Mouse (Mus musculus) erythroid progenitor cell, adult 5-6 weeks (primary cell): ENCODE results near the gene Ptpn9. TPM values are rescaled to one million over a fixed set of nuclear protein-coding genes. Genes with fewer than 3 reads are reported as not detected.
"Not testable (repeated sequence)": the region's sequence is repeated elsewhere in the genome, so short reads cannot be mapped to it uniquely, and the experiment has no call there.

Experiments used
- ATAC-seq: replicated peaks from 2 replicates; pipeline ENCODE4 v1.8.0; 2016; ENCODE audit warnings: moderate number of reproducible peaks, mild to moderate bottlenecking, moderate TSS enrichment, inconsistent platforms; ENCODE audit not compliant: poor library complexity, low FRiP score, severe bottlenecking
- total RNA-seq, 2 experiments: library from RNA; stranded (forward) in 1 of 2; stranded (reverse) in 1 of 2; fragments of 150-400 nt in 1 of 2; fragments of 186-747, 209-891 nt in 1 of 2; gene quantifications; 2 replicates each; pipeline versions ENCODE4 v1.2.3 to v1.2.4; 2015 to 2017; ENCODE audit warnings: low replicate concordance in 2 of 2

Ptpn9 gene
- total RNA-seq (2015; ENCODE audit: low replicate concordance) (1.4 and 3.8 TPM in 2 replicates), total RNA-seq (2017; ENCODE audit: low replicate concordance) (0.45 and 1.5 TPM in 2 replicates)

- peak; percentile 67 for ATAC-seq
Observed at GRCm38 (mm10) chr9:56994286-56995197, at the start of gene Ptpn9. TSS of gene Ptpn9 (plus strand) at chr9:56994923.

GRCm38 (mm10) chr9:56947481-56947880, 47.2 kb upstream of the Ptpn9 start:
- not testable (repeated sequence) for ATAC-seq

GRCm38 (mm10) chr9:56948699-56949098, 46.0 kb upstream of the Ptpn9 start:
- ATAC-seq = not testable (repeated sequence)

GRCm38 (mm10) chr9:56949767-56950166, 45.0 kb upstream of the Ptpn9 start:
- ATAC-seq = no peak

GRCm38 (mm10) chr9:56950414-56951400, 44.0 kb upstream of the Ptpn9 start, which contains the start of gene Snupn:
TSS of gene Snupn (plus strand) at chr9:56950878.
- ATAC-seq = peak; percentile 100

- no peak for ATAC-seq
Observed at GRCm38 (mm10) chr9:56953562-56953961, 41.2 kb upstream of the Ptpn9 start.

- no peak for ATAC-seq
Observed at GRCm38 (mm10) chr9:56956966-56957675, 37.6 kb upstream of the Ptpn9 start.

- no peak for ATAC-seq
Observed at GRCm38 (mm10) chr9:56958689-56959088, 36.0 kb upstream of the Ptpn9 start.

- ATAC-seq = no peak
Observed at GRCm38 (mm10) chr9:56961591-56961990, 33.1 kb upstream of the Ptpn9 start.

GRCm38 (mm10) chr9:56970158-56970557, 24.6 kb upstream of the Ptpn9 start:
- no peak for ATAC-seq

- ATAC-seq = no peak
Observed at GRCm38 (mm10) chr9:56973960-56974524, 20.7 kb upstream of the Ptpn9 start.

GRCm38 (mm10) chr9:56975199-56975598, 19.5 kb upstream of the Ptpn9 start:
- ATAC-seq = no peak

- no peak for ATAC-seq
Observed at GRCm38 (mm10) chr9:56980186-56980585, 14.5 kb upstream of the Ptpn9 start.

- no peak for ATAC-seq
Observed at GRCm38 (mm10) chr9:56981502-56981901, 13.2 kb upstream of the Ptpn9 start.

GRCm38 (mm10) chr9:56995198-56996027, 690 bp downstream of the Ptpn9 start:
- ATAC-seq = peak; percentile 80

GRCm38 (mm10) chr9:56996028-56996346, 1.3 kb downstream of the Ptpn9 start:
- ATAC-seq = no peak

- ATAC-seq = not testable (repeated sequence)
Observed at GRCm38 (mm10) chr9:56997206-56997605, 2.5 kb downstream of the Ptpn9 start.

GRCm38 (mm10) chr9:57003011-57003410, 8.3 kb downstream of the Ptpn9 start:
- no peak for ATAC-seq
